Mouse (Mus musculus) hindbrain, embryonic 13.5 days (tissue): Measurements from ENCODE around the gene Otp. TPM values are rescaled to one million over a fixed set of nuclear protein-coding genes. Genes with fewer than 3 reads are reported as not detected.

Experiments
- ATAC-seq: fragments of 200-750 bp; cut with Nextera tagmentation; 2 replicates; pipeline ENCODE4 v1.8.0; 2017; ENCODE audit warnings: moderate TSS enrichment; ENCODE audit not compliant: low FRiP score
- H3K27ac ChIP-seq: fragments of 300-500 bp; sonication (generic); 2 replicates; pipeline ENCODE4 v1.5.1; 2015; ENCODE audit warnings: inconsistent platforms, mild to moderate bottlenecking, moderate library complexity
- H3K27me3 ChIP-seq: fragments of 300-500 bp; sonication (generic); 2 replicates; pipeline ENCODE4 v1.6.1; 2015; ENCODE audit warnings: mild to moderate bottlenecking, inconsistent platforms
- H3K36me3 ChIP-seq: fragments of 300-500 bp; sonication (generic); 2 replicates; pipeline ENCODE4 v1.6.1; 2015; ENCODE audit warnings: mild to moderate bottlenecking, inconsistent platforms
- H3K4me1 ChIP-seq: fragments of 300-500 bp; sonication (generic); replicated peaks from 2 replicates; pipeline ENCODE4 v1.6.1; 2015; ENCODE audit warnings: inconsistent platforms
- H3K4me2 ChIP-seq: fragments of 300-500 bp; sonication (generic); 2 replicates; pipeline ENCODE4 v1.6.1; 2015; ENCODE audit warnings: inconsistent platforms, mild to moderate bottlenecking, moderate library complexity
- H3K4me3 ChIP-seq: fragments of 300-500 bp; sonication (generic); 2 replicates; pipeline ENCODE4 v1.5.1; 2015; ENCODE audit warnings: mild to moderate bottlenecking, inconsistent platforms
- H3K9ac ChIP-seq: fragments of 300-500 bp; sonication (generic); 2 replicates; pipeline ENCODE4 v1.6.1; 2015; ENCODE audit warnings: mild to moderate bottlenecking, inconsistent platforms
- H3K9me3 ChIP-seq: fragments of 300-500 bp; sonication (generic); 2 replicates; pipeline ENCODE4 v1.6.1; 2016; ENCODE audit warnings: inconsistent platforms
- WGBS: fragments of 180-500 bp; shearing (Covaris S2); methylation state at CpG from one replicate; pipeline ENCODE4 v1.1.7; 2015; 5-methylcytosine and 5-hydroxymethylcytosine counted together
- polyA plus RNA-seq: library from polyadenylated mRNA; unstranded; fragments of >200 nt; fragmentation: Nextera tagmentation; extraction: Ambion mirVana; gene quantifications from 2 replicates; pipeline ENCODE4 v1.2.1, GENCODE M21; 2015

The Otp gene
- polyA plus RNA-seq, 1 experiment from 2014 or later, result 10.0 TPM

DNA sequence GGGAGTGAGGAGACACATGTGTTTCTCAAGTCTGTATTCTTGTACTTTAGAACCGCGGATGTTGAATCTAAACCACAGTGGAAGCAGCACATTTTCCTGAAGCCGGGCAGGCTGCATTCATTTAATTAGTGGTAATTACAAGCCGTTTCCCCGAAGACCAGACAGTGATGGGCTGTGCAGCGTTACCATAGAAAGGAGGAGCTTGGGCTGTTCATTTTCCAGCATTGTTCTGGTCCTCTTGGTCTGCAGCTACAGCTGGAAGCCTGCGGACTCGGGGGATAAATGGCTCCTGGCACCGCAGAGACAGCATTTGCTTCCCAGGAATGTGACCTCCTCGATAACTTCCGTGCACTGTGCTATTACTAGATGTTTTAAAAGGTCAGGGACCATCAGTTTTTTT is 37.6 kb downstream of the Otp start:
- H3K4me3 ChIP-seq, result 0 out of 2 replicates have a peak overlapping the region, but pooled peaks have one; percentile 0
- no peaks in the 10 kb centered on the region for H3K9me3 ChIP-seq
- H3K27ac ChIP-seq, result no peak overlapping the region
- 8% methylated on average over 11 of the region's 11 CpGs for WGBS
- H3K4me2 ChIP-seq, result peak overlapping the region; percentile 18
- peaks cover 23% of the 10 kb centered on the region for H3K27me3 ChIP-seq
- ATAC-seq, result peak; percentile 84
- H3K4me1 ChIP-seq, result peaks cover 7% of the 10 kb centered on the region; the same call in 1 of the 2 replicates
- no peak overlapping the region for H3K9ac ChIP-seq
- no peaks in the 10 kb centered on the region for H3K36me3 ChIP-seq

DNA sequence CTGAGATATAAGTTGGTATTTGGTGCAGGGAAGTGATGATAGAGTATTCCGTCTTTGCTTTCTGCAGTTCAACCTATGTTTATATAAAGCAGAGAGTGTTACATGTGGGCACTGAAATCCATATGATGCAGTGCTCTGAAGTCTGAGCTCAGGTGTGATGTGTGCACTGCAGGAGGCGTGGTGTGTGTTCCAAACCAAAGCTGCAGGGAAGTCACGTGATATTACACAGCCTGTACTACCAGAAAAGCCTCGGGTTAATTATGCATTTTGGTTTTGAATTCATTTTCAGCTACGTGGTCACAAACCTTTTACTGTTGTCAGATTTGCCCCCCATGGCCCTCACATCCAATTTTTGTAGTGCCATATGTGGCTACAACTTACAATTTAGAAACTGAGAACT is 40.3 kb downstream of the Otp start:
- Histone ChIP-seq H3K4me1 (peaks cover 7% of the 10 kb centered on the region; the same call in 1 of the 2 replicates), H3K36me3 (no peaks in the 10 kb centered on the region), H3K4me3 (no peak overlapping the region), H3K9me3 (no peaks in the 10 kb centered on the region), H3K27ac (no peak overlapping the region), H3K4me2 (no peak overlapping the region), H3K9ac (no peak overlapping the region), H3K27me3 (peaks cover 20% of the 10 kb centered on the region)
- ATAC-seq, result no peak
- 77% methylated on average over 5 of the region's 5 CpGs for WGBS

DNA sequence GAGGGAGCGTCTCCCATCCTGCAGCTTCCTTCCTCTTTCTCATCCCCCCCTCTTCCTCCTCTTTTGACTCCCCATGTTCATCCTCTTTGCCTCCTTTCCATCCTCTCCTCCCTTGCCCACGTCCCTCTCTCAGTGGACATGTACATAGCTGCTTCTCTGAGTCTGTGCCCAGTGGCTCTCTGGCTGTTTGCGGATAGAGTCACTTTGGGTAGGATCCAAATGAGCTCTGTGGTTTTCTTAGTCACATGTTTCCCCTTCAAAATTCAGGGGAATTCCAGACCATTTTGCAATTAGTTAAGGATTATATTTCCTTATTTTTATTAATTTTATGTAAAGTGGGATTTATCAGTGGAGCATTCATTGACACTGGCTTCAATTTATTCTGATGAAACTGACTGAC is 52.7 kb downstream of the Otp start:
- 77% methylated on average over 3 of the region's 3 CpGs for WGBS
- Histone ChIP-seq H3K4me1 (no peaks in the 10 kb centered on the region), H3K27me3 (peaks cover 31% of the 10 kb centered on the region), H3K9me3 (no peaks in the 10 kb centered on the region), H3K4me3 (no peak overlapping the region), H3K27ac (no peak overlapping the region), H3K36me3 (no peaks in the 10 kb centered on the region), H3K9ac (no peak overlapping the region), H3K4me2 (no peak overlapping the region)
- ATAC-seq, result no peak

Other genes starting within 250 kb of the Otp start
- 286 and 291 TPM in 2 replicates for gene Tbca, start 86.7 kb upstream of the Otp start, polyA plus RNA-seq
- 23.2 and 25.0 TPM in 2 replicates for gene Wdr41, start 100.7 kb downstream of the Otp start, polyA plus RNA-seq